Comparison of ENCODE assay signal across 16 mouse cellular contexts in the genomic region with DNA sequence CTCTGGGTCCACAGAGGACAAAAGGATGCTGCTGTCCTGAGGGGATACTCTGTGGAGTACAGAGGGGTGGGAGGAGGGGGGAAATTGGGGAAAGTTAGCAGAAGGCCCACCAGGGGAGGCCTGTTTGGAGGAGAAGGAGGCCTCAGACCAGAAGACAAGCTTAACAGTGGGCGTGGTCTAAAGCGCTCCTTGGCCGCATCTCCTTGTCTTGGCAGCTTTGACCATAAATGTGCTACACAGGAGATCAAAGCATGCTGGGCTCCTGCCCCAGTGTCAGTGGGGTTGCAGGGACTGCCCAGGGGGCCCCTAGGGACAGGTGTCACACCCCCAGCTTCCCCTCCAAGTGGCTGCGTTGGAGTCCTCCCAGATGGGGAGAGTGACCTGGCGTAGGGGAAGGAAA. TPM values are rescaled to one million over a fixed set of nuclear protein-coding genes. Genes with fewer than 3 reads are reported as not detected.
DNase-seq lines count a peak whose midpoint lies in the region; ATAC-seq and TF ChIP-seq lines count a peak whose summit lies in the region.
"Had no signal": no experiment of that assay in that cellular context is flagged by ENCODE, and none has a peak within 500 bp of the region (broad histone marks: within the 10 kb centered on the region; RNA-seq: fewer than 3 reads in every experiment).

No protein-coding gene starts in this region.

- H3K9me3 ChIP-seq in kidney, embryonic 15.5 days (replicated peaks): no peaks in the 10 kb centered on the region
- H3K9me3 ChIP-seq in neural tube, embryonic 15.5 days (replicated peaks): no peaks in the 10 kb centered on the region
- H3K9me3 ChIP-seq in intestine, embryonic 16.5 days (ENCODE audit: control insufficient read depth, low read length): no peaks in the 10 kb centered on the region
- H3K9me3 ChIP-seq in stomach, postnatal 0 days (ENCODE audit: control insufficient read depth, low read length): no peaks in the 10 kb centered on the region
- H3K9me3 ChIP-seq: G1E; hindbrain, embryonic 13.5 days; midbrain, embryonic 15.5 days had no signal

- H3K27me3 ChIP-seq in kidney, embryonic 15.5 days: peaks cover 48% of the 10 kb centered on the region
- H3K27me3 ChIP-seq in neural tube, embryonic 15.5 days (replicated peaks): peaks cover 27% of the 10 kb centered on the region
- H3K27me3 ChIP-seq in intestine, embryonic 16.5 days (replicated peaks; ENCODE audit: control insufficient read depth, insufficient read depth, low read length): peaks cover 15% of the 10 kb centered on the region; the same call in 1 of the 2 replicates
- peaks cover 2% of the 10 kb centered on the region; the same call in 1 of the 2 replicates for H3K27me3 ChIP-seq in stomach, postnatal 0 days (ENCODE audit: control insufficient read depth, insufficient read depth, low read length)

- no peak overlapping the region for H3K4me2 ChIP-seq in kidney, embryonic 15.5 days
- no peak overlapping the region for H3K4me2 ChIP-seq in neural tube, embryonic 15.5 days
- no peak overlapping the region for H3K4me2 ChIP-seq in intestine, embryonic 16.5 days (ENCODE audit: low read depth, low read length)
- H3K4me2 ChIP-seq in stomach, postnatal 0 days (replicated peaks; ENCODE audit: low read depth): no peak overlapping the region
- H3K4me2 ChIP-seq: hindbrain, embryonic 13.5 days; midbrain, embryonic 15.5 days had no signal

- 0 out of 2 replicates have a peak overlapping the region, but pooled peaks have one; percentile 6 for H3K27ac ChIP-seq in kidney, embryonic 15.5 days
- H3K27ac ChIP-seq in neural tube, embryonic 15.5 days (replicated peaks): no peak overlapping the region
- H3K27ac ChIP-seq in intestine, embryonic 16.5 days (ENCODE audit: low read length): no peak overlapping the region
- no peak overlapping the region for H3K27ac ChIP-seq in stomach, postnatal 0 days (replicated peaks)
- H3K27ac ChIP-seq: hindbrain, embryonic 13.5 days; layer of hippocampus, adult 2 months; midbrain, embryonic 15.5 days had no signal

- ATAC-seq in kidney, embryonic 15.5 days (replicated peaks; ENCODE audit: low FRiP score): no peak
- no peak for ATAC-seq in neural tube, embryonic 15.5 days (ENCODE audit: low FRiP score)
- ATAC-seq in intestine, embryonic 16.5 days: peak; percentile 36; the same call in 1 of the 2 replicates
- peak; percentile 19; the same call in 1 of the 2 replicates for ATAC-seq in stomach, postnatal 0 days (ENCODE audit: low FRiP score, low TSS enrichment)
- ATAC-seq: forebrain, postnatal 0 days; liver, postnatal 0 days; midbrain, embryonic 15.5 days had no signal

- H3K9ac ChIP-seq in kidney, embryonic 15.5 days: no peak overlapping the region
- no peak overlapping the region for H3K9ac ChIP-seq in neural tube, embryonic 15.5 days (replicated peaks)
- H3K9ac ChIP-seq in intestine, embryonic 16.5 days (ENCODE audit: low read depth, low read length): no peak overlapping the region; the same call in 1 of the 2 replicates
- H3K9ac ChIP-seq in stomach, postnatal 0 days (ENCODE audit: low read length): no peak overlapping the region
- H3K9ac ChIP-seq: forebrain, postnatal 0 days; hindbrain, embryonic 13.5 days; liver, postnatal 0 days; midbrain, embryonic 15.5 days had no signal

- DNase-seq in kidney, postnatal 36 days: no peak
- peak; percentile 14 for DNase-seq in neural tube, embryonic 10.5 days (ENCODE audit: extremely low spot score, low spot score)
- DNase-seq in stomach, postnatal 0 days (ENCODE audit: low spot score): no peak
- no peak for DNase-seq in cerebellum, postnatal 4 days (ENCODE audit: low spot score in 2 of 2)
- DNase-seq: forebrain, postnatal 0 days; kidney, adult 2 months; liver; liver, postnatal 0 days had no signal

- H3K4me3 ChIP-seq in kidney, embryonic 15.5 days (replicated peaks): no peak overlapping the region
- H3K4me3 ChIP-seq in neural tube, embryonic 15.5 days (replicated peaks): no peak overlapping the region
- no peak overlapping the region for H3K4me3 ChIP-seq in intestine, embryonic 16.5 days (ENCODE audit: low read length)
- H3K4me3 ChIP-seq in stomach, postnatal 0 days (ENCODE audit: low read depth, low read length): no peak overlapping the region
- H3K4me3 ChIP-seq: erythroblast, embryonic 14.5 days; hindbrain, embryonic 13.5 days; layer of hippocampus, adult 2 months; midbrain, embryonic 15.5 days had no signal

- H3K36me3 ChIP-seq in kidney, embryonic 15.5 days: no peaks in the 10 kb centered on the region
- no peaks in the 10 kb centered on the region for H3K36me3 ChIP-seq in neural tube, embryonic 15.5 days
- no peaks in the 10 kb centered on the region for H3K36me3 ChIP-seq in intestine, embryonic 16.5 days (ENCODE audit: control insufficient read depth, insufficient read depth, low read length)
- no peaks in the 10 kb centered on the region for H3K36me3 ChIP-seq in stomach, postnatal 0 days (ENCODE audit: control insufficient read depth, insufficient read depth, low read length)
- H3K36me3 ChIP-seq: G1E; hindbrain, embryonic 13.5 days; midbrain, embryonic 15.5 days had no signal

- TF ChIP-seq CTCF in stomach, postnatal 0 days (IDR thresholded peaks at IDR 0.05; ENCODE audit: low read depth): no peak; the same call in 1 of the 2 replicates

- peaks cover 69% of the 10 kb centered on the region for H3K4me1 ChIP-seq in kidney, embryonic 15.5 days
- H3K4me1 ChIP-seq in neural tube, embryonic 15.5 days: peaks cover 34% of the 10 kb centered on the region
- H3K4me1 ChIP-seq in intestine, embryonic 16.5 days (ENCODE audit: control insufficient read depth, insufficient read depth, low read length): peaks cover 15% of the 10 kb centered on the region
- peaks cover 6% of the 10 kb centered on the region; the same call in 1 of the 2 replicates for H3K4me1 ChIP-seq in stomach, postnatal 0 days (replicated peaks; ENCODE audit: control insufficient read depth, insufficient read depth)

- WGBS in kidney, embryonic 15.5 days: 42% methylated on average over 5 of the region's 5 CpGs
- 46% methylated on average over 5 of the region's 5 CpGs for WGBS in neural tube, embryonic 15.5 days
- WGBS in intestine, embryonic 16.5 days: 32% methylated on average over 5 of the region's 5 CpGs
- WGBS in stomach, postnatal 0 days: 29% methylated on average over 5 of the region's 5 CpGs

- TF ChIP-seq EP300 in stomach, postnatal 0 days (optimal IDR thresholded peaks at IDR 0.05): no peak

RNA-seq across cellular contexts. Expression of a gene that starts 22.9 kb away (rescaled TPM):
- 270 and 290 TPM in 2 replicates for polyA plus RNA-seq in kidney, embryonic 15.5 days (2015; fragmentation: Nextera tagmentation; extraction: Ambion mirVana)
- polyA plus RNA-seq in neural tube, embryonic 15.5 days (2015; fragmentation: Nextera tagmentation; extraction: Ambion mirVana): 205 and 208 TPM in 2 replicates
- 309 and 324 TPM in 2 replicates for polyA plus RNA-seq in intestine, embryonic 16.5 days (2015; fragmentation: Nextera tagmentation; extraction: Ambion mirVana)
- 190 and 202 TPM in 2 replicates for polyA plus RNA-seq in stomach, postnatal 0 days (2015; fragmentation: Nextera tagmentation; extraction: Ambion mirVana)

RNA-seq across cellular contexts. Expression of a gene that starts 56.3 kb away (rescaled TPM):
- 25.8 and 28.7 TPM in 2 replicates for polyA plus RNA-seq in kidney, embryonic 15.5 days (2015; fragmentation: Nextera tagmentation; extraction: Ambion mirVana)
- polyA plus RNA-seq in neural tube, embryonic 15.5 days (2015; fragmentation: Nextera tagmentation; extraction: Ambion mirVana): 69.1 and 69.3 TPM in 2 replicates
- polyA plus RNA-seq in intestine, embryonic 16.5 days (2015; fragmentation: Nextera tagmentation; extraction: Ambion mirVana): 15.5 and 15.8 TPM in 2 replicates
- polyA plus RNA-seq in stomach, postnatal 0 days (2015; fragmentation: Nextera tagmentation; extraction: Ambion mirVana): 3.9 and 4.8 TPM in 2 replicates
- polyA plus RNA-seq: G1E had no signal

Comparison
In these comparisons a context has a peak if more than half of its experiments do, and no peak if none do; other contexts are left out.
1. ATAC-seq: peak in intestine, embryonic 16.5 days (single experiment) and stomach, postnatal 0 days (single experiment); none in kidney, embryonic 15.5 days (single experiment) and neural tube, embryonic 15.5 days (single experiment).